Mouse (Mus musculus) myocyte (in vitro differentiated cells): ENCODE results near the gene Gm10382.
"Not testable (repeated sequence)": the region's sequence is repeated elsewhere in the genome, so short reads cannot be mapped to it uniquely, and the experiment has no call there.

Experiments used
- CEBPB ChIP-seq: IDR thresholded peaks from 2 replicates; pipeline ENCODE4 v1.6.1; 2011; ENCODE audit warnings: mild to moderate bottlenecking, moderate library complexity; ENCODE audit not compliant: poor library complexity, insufficient read depth, severe bottlenecking
- E2F4 ChIP-seq: IDR thresholded peaks from one replicate; pipeline ENCODE4 v1.6.1; 2011; ENCODE audit warnings: mild to moderate bottlenecking, control low read depth, moderate library complexity; ENCODE audit not compliant: insufficient read depth
- MAX ChIP-seq: IDR thresholded peaks from one replicate; pipeline ENCODE4 v1.6.1; 2011; ENCODE audit warnings: low read depth, mild to moderate bottlenecking, control low read depth
- MYOD1 ChIP-seq, 3 experiments: IDR thresholded peaks; one replicate each; pipeline ENCODE4 v1.6.1; 2011; ENCODE audit warnings: control low read depth in 2 of 3, low read depth in 2 of 3, mild to moderate bottlenecking in 2 of 3, moderate library complexity in 1 of 3; ENCODE audit not compliant: insufficient read length in 2 of 3, control insufficient read depth in 1 of 3
- MYOG ChIP-seq, 3 experiments: IDR thresholded peaks; one replicate each; pipeline ENCODE4 v1.6.1; 2011; ENCODE audit warnings: control low read depth in 2 of 3, low read depth in 2 of 3, mild to moderate bottlenecking in 2 of 3; ENCODE audit not compliant: insufficient read length in 2 of 3, control insufficient read depth in 1 of 3, insufficient read depth in 1 of 3
- POLR2A ChIP-seq: IDR thresholded peaks from one replicate; pipeline ENCODE4 v1.6.1; 2011; ENCODE audit warnings: low read depth, mild to moderate bottlenecking, control low read depth, moderate library complexity; ENCODE audit not compliant: insufficient read length
- POLR2AphosphoS2 ChIP-seq: IDR thresholded peaks from one replicate; pipeline ENCODE4 v1.6.1; 2011; ENCODE audit warnings: low read depth, control low read depth; ENCODE audit not compliant: insufficient read length
- REST ChIP-seq: IDR thresholded peaks from one replicate; pipeline ENCODE4 v1.6.1; 2011; ENCODE audit warnings: mild to moderate bottlenecking, control low read depth, moderate library complexity; ENCODE audit not compliant: insufficient read depth, insufficient read length
- SRF ChIP-seq: IDR thresholded peaks from one replicate; pipeline ENCODE4 v1.6.1; 2011; ENCODE audit warnings: low read depth; ENCODE audit not compliant: control insufficient read depth, insufficient read length
- TCF12 ChIP-seq: IDR thresholded peaks from one replicate; pipeline ENCODE4 v1.6.1; 2011; ENCODE audit warnings: mild to moderate bottlenecking, control low read depth; ENCODE audit not compliant: poor library complexity, insufficient read depth, severe bottlenecking
- TCF3 ChIP-seq: IDR thresholded peaks from one replicate; pipeline ENCODE4 v1.6.1; 2011; ENCODE audit warnings: low read depth, control low read depth; ENCODE audit not compliant: insufficient read length
- USF1 ChIP-seq: IDR thresholded peaks from one replicate; pipeline ENCODE4 v1.6.1; 2011; ENCODE audit warnings: low read depth, mild to moderate bottlenecking, control low read depth, moderate library complexity

- not testable (repeated sequence) for TF ChIP-seq POLR2A; MYOG (IDR thresholded peaks at IDR 0.05; ENCODE audit: control insufficient read depth in 1 of 3, insufficient read depth in 1 of 3, insufficient read length in 2 of 3, low read depth in 2 of 3); POLR2AphosphoS2; E2F4; MAX; REST; USF1; MYOD1 (IDR thresholded peaks at IDR 0.05; ENCODE audit: control insufficient read depth in 1 of 3, insufficient read length in 2 of 3, low read depth in 2 of 3); SRF; TCF12; CEBPB; TCF3
Observed at GRCm38 (mm10) chr5:125412536-125412935, 23.4 kb downstream of the Gm10382 start.
